Mouse (Mus musculus): Measurements from ENCODE around the gene Atp6v1fnb. TPM values are rescaled to one million over a fixed set of nuclear protein-coding genes. Genes with fewer than 3 reads are reported as not detected.

The Atp6v1fnb gene
- polyA plus RNA-seq, 1 experiment, result not detected

DNA sequence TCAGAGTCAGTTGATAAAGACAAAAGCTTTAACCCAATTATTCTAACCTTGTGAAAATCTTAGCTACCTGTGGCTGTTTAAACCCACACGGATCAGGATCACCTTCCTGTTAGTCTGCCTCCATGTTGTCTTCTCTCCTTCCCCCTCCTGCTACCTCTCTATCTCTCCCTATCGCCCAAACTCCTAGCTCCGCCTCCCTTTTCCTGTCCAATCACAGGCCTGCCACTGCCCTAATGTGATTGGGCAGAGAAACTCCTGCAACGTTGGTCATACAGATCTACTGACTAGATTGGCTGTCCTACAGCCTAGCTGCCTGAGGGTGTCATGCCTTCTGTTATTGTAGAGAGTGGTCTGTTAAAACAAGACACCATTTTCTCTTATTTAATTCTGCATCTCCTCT, 21.4 kb upstream of the Atp6v1fnb start:
- no peaks in the 10 kb centered on the region for H3K27me3 ChIP-seq (ENCODE audit: control insufficient read depth, insufficient read depth, insufficient read length)
- H3K36me3 ChIP-seq (ENCODE audit: control insufficient read depth, insufficient read depth), result peaks cover 94% of the 10 kb centered on the region
- no peak overlapping the region for H3K4me3 ChIP-seq (ENCODE audit: insufficient read depth, poor library complexity, severe bottlenecking)
- no peak overlapping the region for H3ac ChIP-seq (ENCODE audit: control insufficient read depth, insufficient read length, low read depth)
- no peak for TF ChIP-seq MAX (IDR thresholded peaks at IDR 0.05)
- TF ChIP-seq MYOG (IDR thresholded peaks at IDR 0.05; ENCODE audit: control insufficient read depth, extremely low read depth, insufficient read length), result no peak
- TF ChIP-seq USF1 (IDR thresholded peaks at IDR 0.05; ENCODE audit: low read depth), result no peak
- no peak for TF ChIP-seq CEBPB (IDR thresholded peaks at IDR 0.05; ENCODE audit: low read depth)
- no peak for TF ChIP-seq FOSL1 (IDR thresholded peaks at IDR 0.05; ENCODE audit: insufficient read depth, low read length, poor library complexity, severe bottlenecking)
- TF ChIP-seq MYOD1 (IDR thresholded peaks at IDR 0.05; ENCODE audit: control insufficient read depth, insufficient read length, low read depth), result no peak
- no peak for TF ChIP-seq CTCF (IDR thresholded peaks at IDR 0.05; ENCODE audit: control insufficient read depth, insufficient read depth, insufficient read length)
- no peaks in the 10 kb centered on the region for H3K79me2 ChIP-seq (ENCODE audit: control insufficient read depth, insufficient read depth)
- H3K79me3 ChIP-seq (ENCODE audit: low read depth), result no peaks in the 10 kb centered on the region

DNA sequence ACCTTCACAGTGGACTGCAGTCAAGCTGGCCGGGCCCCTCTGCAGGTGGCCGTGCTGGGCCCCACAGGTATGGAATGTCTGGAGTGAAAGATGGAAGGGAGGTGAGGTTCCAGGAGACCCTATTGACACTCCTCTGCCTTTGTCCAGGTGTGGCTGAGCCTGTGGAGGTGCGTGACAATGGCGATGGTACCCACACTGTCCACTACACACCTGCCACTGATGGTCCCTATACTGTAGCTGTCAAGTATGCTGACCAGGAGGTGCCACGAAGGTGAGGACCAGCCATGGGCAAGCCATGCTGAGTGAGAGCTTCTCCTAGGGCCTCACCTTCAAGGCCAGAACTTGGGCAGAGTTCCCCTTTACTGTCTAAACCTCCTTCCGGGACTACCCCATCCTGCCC, 20.6 kb upstream of the Atp6v1fnb start:
- TF ChIP-seq CEBPB (IDR thresholded peaks at IDR 0.05; ENCODE audit: low read depth), result no peak
- TF ChIP-seq FOSL1 (IDR thresholded peaks at IDR 0.05; ENCODE audit: insufficient read depth, low read length, poor library complexity, severe bottlenecking), result no peak
- TF ChIP-seq CTCF (IDR thresholded peaks at IDR 0.05; ENCODE audit: control insufficient read depth, insufficient read depth, insufficient read length), result no peak
- no peak for TF ChIP-seq MYOG (IDR thresholded peaks at IDR 0.05; ENCODE audit: control insufficient read depth, extremely low read depth, insufficient read length)
- TF ChIP-seq MAX (IDR thresholded peaks at IDR 0.05), result no peak
- no peak for TF ChIP-seq USF1 (IDR thresholded peaks at IDR 0.05; ENCODE audit: low read depth)
- no peak for TF ChIP-seq MYOD1 (IDR thresholded peaks at IDR 0.05; ENCODE audit: control insufficient read depth, insufficient read length, low read depth)

DNA sequence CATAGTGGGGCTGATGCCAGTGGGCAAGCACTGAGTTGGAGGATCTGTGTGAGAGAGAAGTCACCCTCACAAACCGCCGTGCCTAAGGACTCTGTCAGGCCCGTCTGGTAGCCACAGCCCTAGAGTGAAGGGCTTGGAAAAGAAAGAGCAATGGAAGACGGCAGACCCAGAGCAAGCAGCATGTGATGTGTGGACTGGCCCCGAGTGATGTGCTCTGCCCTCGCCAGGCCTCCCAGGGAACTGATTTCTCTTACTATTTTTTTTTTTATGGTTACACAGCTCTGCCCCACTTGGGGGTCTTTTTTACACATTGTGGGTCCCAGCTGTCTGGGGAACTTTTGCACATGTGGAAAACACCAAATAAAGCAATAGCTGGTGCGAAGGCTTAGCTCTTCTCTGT, 9.7 kb upstream of the Atp6v1fnb start:
- TF ChIP-seq MAX (IDR thresholded peaks at IDR 0.05) (no peak), MYOD1 (IDR thresholded peaks at IDR 0.05; ENCODE audit: control insufficient read depth, insufficient read length, low read depth) (no peak), CTCF (IDR thresholded peaks at IDR 0.05; ENCODE audit: control insufficient read depth, insufficient read depth, insufficient read length) (no peak), MYOG (IDR thresholded peaks at IDR 0.05; ENCODE audit: control insufficient read depth, extremely low read depth, insufficient read length) (no peak), CEBPB (IDR thresholded peaks at IDR 0.05; ENCODE audit: low read depth) (no peak), USF1 (IDR thresholded peaks at IDR 0.05; ENCODE audit: low read depth) (no peak), FOSL1 (IDR thresholded peaks at IDR 0.05; ENCODE audit: insufficient read depth, low read length, poor library complexity, severe bottlenecking) (no peak)
- Histone ChIP-seq H3K79me3 (ENCODE audit: low read depth) (no peaks in the 10 kb centered on the region), H3ac (ENCODE audit: control insufficient read depth, insufficient read length, low read depth) (no peak overlapping the region), H3K27me3 (ENCODE audit: control insufficient read depth, insufficient read depth, insufficient read length) (no peaks in the 10 kb centered on the region), H3K79me2 (ENCODE audit: control insufficient read depth, insufficient read depth) (no peaks in the 10 kb centered on the region), H3K36me3 (ENCODE audit: control insufficient read depth, insufficient read depth) (peaks cover 46% of the 10 kb centered on the region), H3K4me3 (ENCODE audit: insufficient read depth, poor library complexity, severe bottlenecking) (no peak overlapping the region)

More for the DNA sequence above, 20.6 kb upstream of the Atp6v1fnb start:
- H3K4me3 ChIP-seq (ENCODE audit: insufficient read depth, poor library complexity, severe bottlenecking), result no peak overlapping the region
- H3K27me3 ChIP-seq (ENCODE audit: control insufficient read depth, insufficient read depth, insufficient read length), result no peaks in the 10 kb centered on the region
- H3K79me3 ChIP-seq (ENCODE audit: low read depth), result no peaks in the 10 kb centered on the region
- H3ac ChIP-seq (ENCODE audit: control insufficient read depth, insufficient read length, low read depth), result no peak overlapping the region
- H3K36me3 ChIP-seq (ENCODE audit: control insufficient read depth, insufficient read depth), result peaks cover 93% of the 10 kb centered on the region
- H3K79me2 ChIP-seq (ENCODE audit: control insufficient read depth, insufficient read depth), result no peaks in the 10 kb centered on the region

DNA sequence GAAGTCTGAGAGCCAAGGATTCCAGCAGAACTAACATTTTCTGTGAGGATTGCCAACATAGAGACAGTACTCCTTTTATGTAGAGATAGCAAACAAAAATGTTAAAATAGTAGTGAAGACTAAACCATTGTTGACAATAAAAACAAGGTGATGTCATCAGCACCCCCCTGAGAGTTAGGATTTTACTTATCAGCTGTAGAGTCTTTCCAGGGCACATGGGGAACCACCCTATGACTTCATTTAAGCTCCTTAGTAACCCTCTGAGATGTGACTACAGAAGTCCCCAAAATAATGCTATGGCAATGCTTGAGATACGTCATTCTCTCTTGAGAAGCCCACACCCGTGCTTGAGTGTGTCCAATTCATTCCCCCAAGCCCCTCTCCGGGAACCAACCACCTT, 7.8 kb upstream of the Atp6v1fnb start:
- peaks cover 28% of the 10 kb centered on the region for H3K36me3 ChIP-seq (ENCODE audit: control insufficient read depth, insufficient read depth)
- TF ChIP-seq MYOG (IDR thresholded peaks at IDR 0.05; ENCODE audit: control insufficient read depth, extremely low read depth, insufficient read length), result no peak
- no peak for TF ChIP-seq FOSL1 (IDR thresholded peaks at IDR 0.05; ENCODE audit: insufficient read depth, low read length, poor library complexity, severe bottlenecking)
- no peak for TF ChIP-seq USF1 (IDR thresholded peaks at IDR 0.05; ENCODE audit: low read depth)
- no peak for TF ChIP-seq MAX (IDR thresholded peaks at IDR 0.05)
- TF ChIP-seq CEBPB (IDR thresholded peaks at IDR 0.05; ENCODE audit: low read depth), result no peak
- no peak for TF ChIP-seq MYOD1 (IDR thresholded peaks at IDR 0.05; ENCODE audit: control insufficient read depth, insufficient read length, low read depth)
- no peak for TF ChIP-seq CTCF (IDR thresholded peaks at IDR 0.05; ENCODE audit: control insufficient read depth, insufficient read depth, insufficient read length)

DNA sequence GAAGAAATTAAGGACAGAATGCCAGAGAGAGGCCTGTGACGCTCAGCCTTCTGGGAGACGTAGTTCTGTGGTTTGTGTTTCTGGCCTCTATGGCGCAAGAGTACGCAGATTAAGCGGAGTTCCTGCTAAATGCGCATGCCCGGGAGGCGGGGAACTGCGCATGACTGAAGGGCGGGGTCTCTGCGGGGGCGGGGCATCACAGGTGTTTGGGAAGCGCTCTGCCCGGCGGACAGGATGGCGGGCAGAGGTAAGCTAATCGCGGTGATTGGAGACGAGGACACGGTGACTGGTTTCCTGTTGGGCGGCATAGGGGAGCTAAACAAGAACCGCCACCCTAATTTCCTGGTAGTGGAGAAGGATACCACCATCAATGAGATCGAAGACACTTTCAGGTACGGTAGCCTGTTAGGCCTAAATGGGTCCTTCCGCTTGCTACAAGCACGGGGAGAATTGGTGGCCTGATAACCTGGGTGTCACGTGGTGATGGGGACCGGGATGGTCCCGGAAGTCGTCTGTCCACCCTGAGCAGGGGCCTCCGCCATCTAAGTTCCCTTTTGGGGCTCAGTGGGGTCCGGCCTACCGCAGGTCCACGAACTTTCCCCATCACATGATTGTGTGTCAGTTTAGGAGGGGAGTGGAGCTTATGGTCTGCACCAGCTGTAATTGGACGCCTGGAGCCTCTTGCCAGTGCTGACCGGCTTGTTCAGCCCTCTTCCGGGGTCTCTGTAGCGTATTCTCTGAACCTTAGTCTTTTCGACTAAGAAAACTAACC, 3.5 kb upstream of the Atp6v1fnb start, which contains the start of gene Atp6v1f:
Gene Atp6v1f, plus strand, starts transcription at position 136 of the 772 bp plus-strand sequence.
- no peak for TF ChIP-seq MYOG (IDR thresholded peaks at IDR 0.05; ENCODE audit: control insufficient read depth, extremely low read depth, insufficient read length)
- TF ChIP-seq MAX (IDR thresholded peaks at IDR 0.05), result peak; percentile 26
- no peak for TF ChIP-seq CTCF (IDR thresholded peaks at IDR 0.05; ENCODE audit: control insufficient read depth, insufficient read depth, insufficient read length)
- no peak for TF ChIP-seq FOSL1 (IDR thresholded peaks at IDR 0.05; ENCODE audit: insufficient read depth, low read length, poor library complexity, severe bottlenecking)
- TF ChIP-seq MYOD1 (IDR thresholded peaks at IDR 0.05; ENCODE audit: control insufficient read depth, insufficient read length, low read depth), result no peak
- peak; percentile 99 for TF ChIP-seq CEBPB (IDR thresholded peaks at IDR 0.05; ENCODE audit: low read depth)
- peak; percentile 87 for TF ChIP-seq USF1 (IDR thresholded peaks at IDR 0.05; ENCODE audit: low read depth)
- peaks cover 14% of the 10 kb centered on the region for H3K79me2 ChIP-seq (ENCODE audit: control insufficient read depth, insufficient read depth)
- H3ac ChIP-seq (ENCODE audit: control insufficient read depth, insufficient read length, low read depth), result peak within 1 kb of the TSS; percentile 78
- no peaks in the 10 kb centered on the region for H3K27me3 ChIP-seq (ENCODE audit: control insufficient read depth, insufficient read depth, insufficient read length)
- H3K79me3 ChIP-seq (ENCODE audit: low read depth), result peaks cover 2% of the 10 kb centered on the region
- H3K4me3 ChIP-seq (ENCODE audit: insufficient read depth, poor library complexity, severe bottlenecking), result peak within 1 kb of the TSS; percentile 84
- peaks cover 3% of the 10 kb centered on the region for H3K36me3 ChIP-seq (ENCODE audit: control insufficient read depth, insufficient read depth)

More for the DNA sequence above, 7.8 kb upstream of the Atp6v1fnb start:
- Histone ChIP-seq H3K4me3 (ENCODE audit: insufficient read depth, poor library complexity, severe bottlenecking) (no peak overlapping the region), H3K79me2 (ENCODE audit: control insufficient read depth, insufficient read depth) (peaks cover 8% of the 10 kb centered on the region), H3ac (ENCODE audit: control insufficient read depth, insufficient read length, low read depth) (no peak overlapping the region), H3K27me3 (ENCODE audit: control insufficient read depth, insufficient read depth, insufficient read length) (no peaks in the 10 kb centered on the region), H3K79me3 (ENCODE audit: low read depth) (peaks cover 2% of the 10 kb centered on the region)

Data from C2C12 (cell line).